Mouse (Mus musculus): Measurements from ENCODE around the gene Slc6a11. TPM values are rescaled to one million over a fixed set of nuclear protein-coding genes. Genes with fewer than 3 reads are reported as not detected.
A peak's percentile ranks its signal among the peaks of the same experiment; 100 is the strongest.

The Slc6a11 gene
- total RNA-seq, 2 experiments from 2014 or later, result not detected

DNA sequence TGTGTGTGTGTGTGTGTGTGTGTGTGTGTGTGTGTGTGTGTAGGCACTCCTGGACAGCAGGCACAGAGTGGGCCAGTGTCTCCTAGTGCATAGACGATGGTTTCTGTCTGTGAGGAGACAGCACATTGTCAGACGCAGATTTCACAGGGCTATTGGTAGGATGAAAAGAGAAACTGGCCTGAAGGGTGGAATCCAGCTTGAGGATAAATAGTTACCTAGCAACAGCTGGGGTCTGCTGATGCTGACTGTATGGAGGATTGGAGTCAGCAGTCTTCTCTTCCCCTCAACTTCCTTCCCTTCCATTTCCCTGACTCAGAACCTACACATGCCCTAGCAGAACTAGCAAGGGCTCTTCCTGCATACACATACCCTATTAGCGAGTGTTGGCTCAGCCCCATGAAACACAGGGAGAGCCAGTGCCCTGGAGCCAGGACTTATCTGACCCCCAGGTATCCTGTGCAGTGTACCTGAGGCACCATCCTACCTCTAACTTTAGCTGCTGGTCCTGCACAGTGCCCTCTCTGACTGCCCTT lies 127.7 kb downstream of the Slc6a11 start:
- no peak for DNase-seq
- intact Hi-C loops (cut with DNase I), result no loop called here

DNA sequence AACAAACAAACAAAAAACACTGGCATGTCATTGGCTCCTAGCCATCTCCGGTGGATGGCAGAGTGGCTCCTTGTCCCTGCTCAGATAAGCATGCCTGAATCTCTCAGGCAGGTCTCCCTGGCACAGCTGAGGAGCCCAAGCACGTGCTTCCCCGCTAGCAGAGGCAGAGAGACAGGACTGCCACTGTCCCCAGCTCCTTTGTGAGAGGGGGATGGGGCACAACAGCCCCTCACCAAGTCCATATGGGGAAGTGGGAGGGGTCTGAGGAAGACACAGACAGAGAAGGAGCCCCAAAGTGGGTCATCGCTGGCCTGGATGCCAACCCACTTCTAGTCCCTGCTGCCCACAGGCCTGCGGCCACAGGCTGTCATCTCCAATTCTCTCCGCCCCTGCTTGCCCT lies 130.6 kb downstream of the Slc6a11 start:
- no peak for DNase-seq

DNA sequence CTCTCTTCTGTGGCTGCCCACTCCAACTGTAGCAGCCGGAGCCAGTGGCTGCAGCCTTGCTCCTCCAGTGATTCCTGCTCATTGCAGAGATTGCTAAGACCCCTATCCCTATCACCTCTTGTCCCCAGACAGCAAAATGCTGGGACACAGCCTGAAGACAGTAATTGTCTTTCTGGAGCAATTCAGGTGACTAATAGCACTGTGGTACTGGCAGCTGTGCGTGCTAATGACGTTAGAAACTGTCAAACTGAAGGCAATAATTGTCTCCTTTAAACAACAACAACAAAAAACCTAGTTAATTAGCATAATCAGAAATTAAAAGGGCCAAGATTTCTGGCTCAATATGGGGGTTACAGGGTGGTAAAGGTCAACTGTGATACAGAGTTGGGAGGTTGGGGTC lies 133.0 kb downstream of the Slc6a11 start:
- intact Hi-C loops (cut with DNase I), result no loop called here
- no peak for DNase-seq

More for the DNA sequence above, 130.6 kb downstream of the Slc6a11 start:
- intact Hi-C loops (cut with DNase I), result no loop called here

DNA sequence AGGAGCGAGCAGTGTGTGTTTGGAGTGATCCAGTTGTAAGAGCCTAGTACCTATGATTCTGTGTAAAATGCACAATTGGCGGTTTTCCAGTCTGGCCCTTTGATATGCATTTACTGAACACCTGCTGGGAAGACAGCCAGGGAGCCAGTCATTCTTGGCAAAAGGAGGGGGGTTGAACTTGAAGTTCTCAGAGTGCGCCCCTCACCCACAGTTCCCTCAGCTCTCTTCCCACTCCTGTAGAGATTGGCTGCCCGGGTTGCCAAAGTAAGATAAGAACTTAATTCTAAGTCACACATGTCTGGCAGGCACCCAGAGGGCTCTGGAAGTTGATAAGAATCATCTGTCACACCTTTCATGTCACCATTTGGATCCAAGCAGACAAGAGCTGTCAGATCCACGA lies 133.4 kb downstream of the Slc6a11 start:
- intact Hi-C loops (cut with DNase I), result no loop called here
- DNase-seq, result no peak

DNA sequence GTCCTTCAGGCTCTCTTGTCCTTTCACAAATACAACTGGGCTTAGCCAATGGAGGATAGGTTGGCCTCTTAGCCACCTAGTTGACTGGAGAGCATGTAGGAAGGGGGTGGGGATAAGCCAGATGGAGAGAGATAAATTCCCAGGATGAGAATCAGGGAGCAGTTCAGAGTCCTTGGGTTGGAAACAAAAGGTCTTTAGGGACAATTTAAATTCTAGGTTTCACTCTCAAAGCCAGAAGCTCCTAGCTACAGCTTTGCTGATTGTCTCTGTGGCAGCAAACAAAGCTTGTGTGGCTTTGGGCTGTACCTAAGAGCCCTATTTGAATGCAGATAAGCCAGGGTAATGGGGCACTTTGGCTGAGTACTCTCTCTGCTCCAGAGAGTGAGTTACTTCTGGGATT lies 135.2 kb downstream of the Slc6a11 start:
- no peak for DNase-seq
- intact Hi-C loops (cut with DNase I), result no loop called here

DNA sequence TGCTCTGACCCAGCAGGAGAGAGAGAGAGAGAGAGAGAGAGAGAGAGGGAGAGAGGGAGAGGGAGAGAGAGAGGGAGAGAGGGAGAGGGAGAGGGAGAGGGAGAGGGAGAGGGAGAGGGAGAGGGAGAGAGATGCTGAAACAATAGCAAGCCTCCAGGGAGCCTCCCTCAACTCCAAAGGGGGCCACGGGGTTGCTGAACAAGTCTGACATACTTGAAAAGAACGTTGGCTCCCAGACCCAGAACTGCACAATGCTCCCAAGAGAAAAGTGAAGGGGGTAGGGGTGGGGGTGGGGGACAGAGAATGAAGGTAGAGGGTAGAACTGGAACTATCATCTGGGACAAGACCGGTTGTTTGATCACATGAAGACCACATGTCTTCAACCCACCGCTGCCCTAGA lies 136.9 kb downstream of the Slc6a11 start:
- intact Hi-C loops (cut with DNase I), result no loop called here
- no peak for DNase-seq

DNA sequence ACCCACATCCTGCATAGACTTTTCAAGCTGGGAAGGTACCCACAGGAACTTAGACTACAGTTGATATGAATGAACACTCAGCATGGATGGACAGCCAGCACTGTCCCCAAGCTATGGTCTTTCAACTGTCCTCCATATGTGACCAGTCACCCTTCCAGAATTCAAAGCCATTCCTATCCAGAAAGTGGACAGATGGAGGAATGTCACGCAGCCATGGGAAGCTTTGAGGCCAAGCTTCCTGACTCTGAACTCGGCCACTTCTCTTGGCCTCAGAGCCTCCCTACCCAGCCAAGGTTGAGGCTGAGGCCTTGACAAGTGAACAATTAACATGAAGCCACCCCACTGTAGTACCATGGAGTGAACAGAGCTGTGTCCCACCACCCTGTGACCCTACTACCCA lies 138.5 kb downstream of the Slc6a11 start:
- intact Hi-C loops (cut with DNase I), result no loop called here
- DNase-seq, result no peak

DNA sequence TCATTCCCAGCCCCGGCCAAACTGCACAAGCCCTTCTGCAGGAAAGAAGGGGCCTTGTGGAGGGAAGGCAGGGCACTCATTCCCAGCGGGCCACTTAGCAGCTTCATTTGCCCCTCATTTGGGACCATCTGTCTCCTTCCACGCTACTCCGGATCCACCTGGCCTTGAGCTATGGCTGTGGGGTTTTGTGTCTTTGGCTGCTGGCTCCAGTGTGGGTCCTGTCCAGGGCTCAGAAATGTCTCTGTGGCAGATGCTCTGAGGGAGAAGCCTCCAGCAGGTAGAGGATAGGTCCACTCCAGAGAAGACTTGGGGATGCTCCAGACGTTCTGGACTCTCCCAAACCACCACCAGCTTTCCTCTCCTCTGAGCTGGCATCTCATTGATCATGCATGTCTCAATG lies 139.8 kb downstream of the Slc6a11 start:
- DNase-seq, result no peak
- intact Hi-C loops (cut with DNase I), result no loop called here

DNA sequence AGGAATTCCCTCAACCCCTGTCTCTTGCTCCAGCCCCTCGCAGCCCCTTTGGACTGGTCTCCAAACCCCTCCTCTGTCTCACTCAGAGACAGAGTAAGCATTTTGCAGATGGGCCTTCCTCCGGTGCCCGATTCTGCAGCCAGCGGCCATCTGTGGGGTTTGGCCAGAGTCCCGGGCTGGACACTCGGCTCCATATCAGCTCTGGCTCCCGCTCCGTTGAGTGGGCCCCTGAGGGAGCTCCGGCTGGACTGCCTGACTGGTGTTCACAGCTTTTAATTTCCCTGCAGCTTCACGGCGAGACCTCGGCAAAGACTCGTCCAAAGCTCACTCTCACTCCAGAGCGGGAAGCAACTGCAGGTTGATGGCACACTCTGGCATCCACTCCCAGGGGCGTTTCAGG lies 141.2 kb downstream of the Slc6a11 start:
- DNase-seq, result peak; percentile 70 to 77
- intact Hi-C loops (cut with DNase I), result no loop called here

DNA sequence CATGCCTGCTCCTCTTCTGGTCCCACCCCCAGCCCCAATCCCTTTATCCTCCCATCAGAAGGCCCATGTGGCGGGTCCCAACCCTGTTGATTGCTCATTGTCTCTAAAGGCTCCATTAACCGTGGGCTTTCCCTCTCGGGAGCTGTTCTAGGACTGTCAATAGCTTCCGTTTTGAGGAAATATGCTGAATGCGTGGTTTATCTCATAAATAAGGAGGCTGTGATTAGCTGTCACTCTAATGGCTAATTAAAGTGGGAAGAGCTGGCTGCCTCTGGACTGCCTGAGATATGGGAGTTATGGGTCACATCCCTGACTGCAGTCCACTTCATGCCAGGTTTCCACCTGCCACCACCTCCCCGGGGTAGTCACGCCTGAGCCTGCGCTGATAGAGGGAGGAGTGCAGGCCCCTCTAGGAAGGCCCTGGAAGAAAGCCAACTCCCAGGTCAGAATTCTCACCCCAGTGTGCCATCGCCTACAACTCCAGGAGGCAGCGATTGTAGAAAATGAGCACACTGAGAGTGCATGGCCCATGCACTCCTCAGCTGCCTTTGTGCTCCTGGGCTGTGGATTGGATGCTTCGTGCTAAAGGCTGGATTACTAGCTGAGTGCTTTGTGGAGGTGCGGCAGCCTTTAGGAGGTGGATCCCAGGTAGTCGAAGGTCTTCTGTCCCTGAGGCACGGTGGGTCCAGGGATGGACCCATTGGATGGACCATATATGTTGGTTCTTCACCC lies 143.1 kb downstream of the Slc6a11 start:
- no peak for DNase-seq
- intact Hi-C loops (cut with DNase I), result no loop called here

DNA sequence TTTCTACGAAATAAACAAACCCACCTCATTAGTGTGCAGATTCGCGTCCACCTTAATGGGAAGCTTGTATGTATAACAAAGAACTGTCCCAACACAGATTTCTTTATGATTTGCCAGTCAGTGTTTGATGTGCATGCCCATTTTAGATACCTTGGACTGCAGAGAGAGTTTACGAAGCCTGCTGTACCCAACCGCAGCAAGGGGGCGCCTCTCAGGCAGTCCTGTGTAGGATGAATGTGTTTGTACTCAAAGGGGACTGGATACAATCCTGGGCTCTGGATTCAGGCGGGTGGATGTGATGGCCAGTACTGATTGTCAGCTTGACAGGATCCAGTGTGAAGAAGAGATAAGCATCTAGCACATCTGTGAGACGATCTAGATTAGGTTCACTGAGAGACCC lies 144.8 kb downstream of the Slc6a11 start:
- intact Hi-C loops (cut with DNase I), result no loop called here

DNA sequence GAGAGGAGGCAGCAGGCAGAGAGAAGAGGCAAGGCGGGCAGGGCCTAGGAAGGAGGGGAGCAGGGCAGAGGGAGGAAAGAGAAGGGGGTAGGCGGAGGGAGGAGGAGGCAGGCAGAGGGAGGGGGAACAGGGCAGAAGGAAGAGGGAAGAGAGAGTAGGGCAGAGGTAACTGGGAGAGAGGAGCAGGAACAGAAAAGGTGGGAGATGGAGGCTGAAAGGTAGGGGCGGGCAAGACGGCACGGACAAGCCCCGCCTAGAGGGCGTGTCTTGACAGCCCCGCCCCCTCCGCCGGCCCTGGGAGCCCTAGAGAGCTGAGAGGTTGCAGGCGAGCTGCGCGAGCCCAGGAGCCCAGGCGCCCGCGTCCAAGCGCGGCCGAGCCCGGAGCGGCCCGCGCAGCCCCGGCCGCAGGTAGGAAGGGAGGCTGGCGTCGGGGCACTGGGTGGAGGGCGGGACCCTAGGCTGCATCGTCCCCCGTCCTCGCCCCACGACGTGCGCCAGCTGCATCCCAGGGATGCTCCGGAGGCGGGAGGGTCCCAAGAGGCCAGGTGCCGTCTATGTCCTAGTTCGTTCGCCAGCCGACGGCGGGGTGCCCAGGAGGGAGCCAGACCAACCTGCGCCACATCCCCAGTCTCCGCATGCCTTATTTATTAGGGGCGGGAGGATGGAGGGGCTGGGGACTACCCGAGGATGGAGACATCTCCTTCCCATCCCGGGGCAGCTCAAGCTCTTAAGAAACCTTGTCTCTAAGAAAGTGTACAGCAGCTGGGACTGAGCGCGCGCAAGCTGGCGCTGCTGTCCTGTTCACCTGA lies 151.6 kb downstream of the Slc6a11 start, which contains the start of gene Slc6a1:
Gene Slc6a1, plus strand, starts transcription at position 167 of the 809 bp plus-strand sequence.
- peak; percentile 44 to 52 for DNase-seq
- intact Hi-C loops (cut with DNase I), result no loop called here

More for the DNA sequence above, 144.8 kb downstream of the Slc6a11 start:
- no peak for DNase-seq

DNA sequence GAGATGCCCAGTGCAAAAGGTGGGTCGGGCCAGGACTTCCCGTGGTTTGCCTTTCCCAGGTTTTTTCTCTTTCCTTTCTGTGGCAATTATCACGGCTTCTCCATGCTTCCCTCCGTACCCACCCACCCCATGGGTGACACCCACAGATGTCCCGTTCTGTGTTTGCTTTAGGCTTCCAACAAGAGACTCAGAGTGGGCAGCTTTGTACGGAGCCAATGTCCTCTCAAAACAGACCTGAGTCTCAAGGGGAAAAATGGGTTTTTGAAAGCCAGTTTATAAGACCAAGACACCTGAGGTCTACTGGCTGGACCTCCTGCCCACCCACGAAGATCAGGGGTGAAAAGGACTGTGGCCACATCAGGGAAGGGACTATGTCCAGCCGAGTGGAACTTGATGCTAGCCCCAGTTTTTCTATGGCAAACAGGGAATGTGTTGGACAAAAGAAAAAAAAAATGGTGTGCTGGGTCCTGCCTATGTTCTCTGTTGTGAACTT lies 152.3 kb downstream of the Slc6a11 start:
- intact Hi-C loops (cut with DNase I), result no loop called here
- DNase-seq, result no peak

DNA sequence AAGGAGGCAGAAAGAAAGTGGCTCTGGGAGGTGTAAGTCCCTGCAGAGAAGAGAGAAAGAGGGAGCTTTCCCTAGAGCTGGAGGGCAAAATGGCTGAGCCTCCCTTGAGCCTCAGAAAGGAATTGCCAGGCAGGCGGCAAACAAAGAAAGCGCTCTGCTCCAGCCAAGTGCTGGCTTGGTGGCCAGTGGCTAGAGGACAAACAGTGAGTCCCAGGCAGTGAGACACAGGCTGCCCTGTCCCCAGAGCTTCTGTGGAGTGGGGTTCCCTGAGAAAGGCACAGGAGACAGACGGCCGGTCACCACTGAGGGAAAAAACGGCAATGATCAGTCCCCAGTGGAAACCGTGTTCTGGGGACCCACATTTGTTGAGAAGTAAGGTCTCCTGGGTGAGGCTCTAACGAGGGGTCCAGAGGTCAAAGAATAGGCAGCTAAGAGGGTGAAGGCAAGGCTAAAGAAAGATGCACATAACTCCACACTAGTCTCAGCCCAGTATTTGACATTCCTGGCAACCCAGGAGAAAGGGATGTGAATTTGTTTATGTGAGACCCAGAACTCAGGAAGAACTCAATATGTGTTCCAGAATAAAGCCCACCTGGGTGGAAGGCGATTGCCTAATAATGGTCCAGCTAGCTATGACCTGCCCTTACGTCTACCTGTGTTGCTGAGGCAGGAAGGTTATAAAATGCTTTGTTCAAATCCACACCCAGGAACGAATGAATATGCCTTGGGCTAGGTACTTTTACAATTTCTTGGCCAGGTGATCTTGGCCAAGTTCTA lies 153.1 kb downstream of the Slc6a11 start:
- intact Hi-C loops (cut with DNase I), result no loop called here

DNA sequence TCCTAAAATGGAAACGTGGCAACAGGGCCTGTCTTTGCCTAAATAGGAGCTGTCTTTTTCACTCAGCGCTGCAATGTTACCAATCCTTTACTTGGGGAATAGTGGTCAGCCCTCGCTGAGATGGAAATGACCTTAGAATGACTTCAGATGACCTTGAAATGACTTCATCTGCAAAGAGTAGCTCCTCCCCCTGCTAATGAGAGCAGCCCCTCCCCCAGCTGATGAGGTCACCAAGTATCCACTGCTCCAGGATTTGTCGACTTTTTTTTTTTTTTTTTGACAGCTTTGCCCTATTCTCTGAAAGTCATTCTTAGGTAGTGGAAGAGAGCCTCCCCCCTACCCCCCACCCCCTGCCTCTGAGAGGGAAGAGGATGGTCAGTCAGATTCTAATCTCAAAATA lies 154.4 kb downstream of the Slc6a11 start:
- no peak for DNase-seq
- intact Hi-C loops (cut with DNase I), result no loop called here

More for the DNA sequence above, 153.1 kb downstream of the Slc6a11 start:
- no peak for DNase-seq

DNA sequence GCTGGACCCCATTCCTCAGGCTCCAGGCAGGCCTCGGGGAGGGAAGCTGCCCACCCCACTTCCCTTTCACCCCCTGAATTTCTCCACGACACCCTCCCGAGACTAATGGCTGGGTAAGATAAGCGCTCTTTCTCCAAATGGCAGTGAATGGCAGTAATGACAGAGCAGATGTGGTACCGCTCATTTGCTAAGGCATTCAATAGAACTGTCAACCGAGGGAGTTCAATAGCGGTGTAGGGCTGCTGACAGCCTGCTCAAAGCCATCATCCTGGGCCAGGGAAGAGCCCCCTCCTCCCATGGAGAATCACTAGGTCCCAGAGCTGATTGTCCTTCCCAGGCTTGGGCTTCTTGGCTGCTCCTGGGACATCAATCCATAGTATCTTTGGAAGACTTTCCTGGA lies 158.1 kb downstream of the Slc6a11 start:
- intact Hi-C loops (cut with DNase I), result no loop called here

DNA sequence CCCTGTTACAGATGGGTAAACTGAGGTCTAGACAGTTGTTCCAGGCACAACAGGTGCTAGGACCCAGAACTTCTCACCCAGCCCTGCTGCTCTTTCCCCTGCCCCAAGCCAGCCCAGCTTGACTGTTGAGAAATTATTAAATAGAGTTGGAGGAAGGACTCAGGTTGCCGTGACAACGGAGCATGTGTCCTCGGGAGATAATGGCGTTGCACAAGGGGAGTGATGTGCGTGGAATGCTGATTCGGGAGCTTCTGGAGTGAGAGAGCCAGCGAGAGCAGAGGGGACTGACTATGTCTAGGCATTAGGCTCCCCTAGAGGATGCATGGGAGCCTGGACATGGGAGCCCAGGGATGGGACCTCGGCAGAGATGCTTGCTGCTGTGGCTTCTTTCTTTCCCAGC lies 159.1 kb downstream of the Slc6a11 start:
- no peak for DNase-seq
- intact Hi-C loops (cut with DNase I), result no loop called here

More for the DNA sequence above, 158.1 kb downstream of the Slc6a11 start:
- DNase-seq, result no peak

DNA sequence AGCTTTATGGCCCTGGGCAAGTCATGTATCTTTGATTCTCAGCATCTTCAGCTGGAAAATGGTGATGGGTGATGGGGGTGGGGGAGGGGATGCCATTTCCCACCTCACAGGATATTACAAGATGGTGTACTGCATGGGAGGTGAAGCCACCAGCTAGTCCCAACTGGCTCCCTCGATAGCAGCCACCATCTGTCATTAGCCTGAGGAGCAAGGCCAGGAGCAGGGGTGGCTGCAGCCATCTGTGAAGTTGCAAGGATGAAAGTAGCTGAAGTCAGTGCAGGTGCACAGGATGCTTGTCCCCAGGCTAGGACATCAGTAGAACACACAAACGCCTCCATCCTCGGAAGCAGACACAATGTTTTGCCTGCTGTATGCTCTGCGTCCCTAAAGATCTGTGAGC lies 159.9 kb downstream of the Slc6a11 start:
- DNase-seq, result no peak
- intact Hi-C loops (cut with DNase I), result no loop called here

DNA sequence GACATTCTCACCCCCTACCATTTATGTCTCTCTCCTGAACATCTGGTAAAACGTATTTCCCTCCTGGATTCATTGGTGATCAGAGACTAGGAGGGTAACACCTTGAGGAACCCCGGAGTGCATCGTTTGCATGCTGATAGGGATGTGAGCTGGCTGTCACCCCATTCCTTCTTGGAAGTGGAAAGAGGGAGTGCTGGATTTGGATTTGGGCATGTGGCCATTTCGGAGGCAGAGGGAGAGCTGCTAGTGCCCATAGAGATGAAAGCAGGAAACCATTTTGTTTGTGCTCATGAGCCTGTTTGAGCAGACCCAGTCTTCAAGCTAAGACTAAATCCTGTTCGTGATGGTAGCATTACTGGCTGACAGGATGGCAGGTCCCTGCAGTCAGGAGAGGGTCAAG lies 160.4 kb downstream of the Slc6a11 start:
- intact Hi-C loops (cut with DNase I), result no loop called here

DNA sequence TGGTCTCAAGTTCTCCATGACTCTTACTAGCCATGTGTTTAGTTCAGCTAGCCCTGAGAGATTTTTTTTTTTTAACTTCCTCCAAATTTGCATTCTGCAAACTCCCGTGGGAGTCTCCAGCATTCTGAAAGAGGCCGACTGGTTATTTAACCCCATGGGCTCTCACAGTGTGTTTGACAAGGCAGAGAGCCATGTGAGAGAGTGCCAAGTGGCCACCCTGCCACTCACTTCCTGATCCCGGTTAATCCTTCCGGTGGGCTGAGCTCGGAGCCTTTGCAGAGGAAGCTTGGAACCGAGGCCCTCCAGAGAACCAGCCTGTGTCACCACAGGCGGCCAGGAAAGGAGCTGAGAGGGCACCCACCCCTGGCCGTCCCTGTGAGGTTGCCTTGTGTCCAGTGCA lies 162.5 kb downstream of the Slc6a11 start:
- intact Hi-C loops (cut with DNase I), result no loop called here
- DNase-seq, result peak in 1 of 2 experiments; percentile 4

More for the DNA sequence above, 160.4 kb downstream of the Slc6a11 start:
- DNase-seq, result no peak

DNA sequence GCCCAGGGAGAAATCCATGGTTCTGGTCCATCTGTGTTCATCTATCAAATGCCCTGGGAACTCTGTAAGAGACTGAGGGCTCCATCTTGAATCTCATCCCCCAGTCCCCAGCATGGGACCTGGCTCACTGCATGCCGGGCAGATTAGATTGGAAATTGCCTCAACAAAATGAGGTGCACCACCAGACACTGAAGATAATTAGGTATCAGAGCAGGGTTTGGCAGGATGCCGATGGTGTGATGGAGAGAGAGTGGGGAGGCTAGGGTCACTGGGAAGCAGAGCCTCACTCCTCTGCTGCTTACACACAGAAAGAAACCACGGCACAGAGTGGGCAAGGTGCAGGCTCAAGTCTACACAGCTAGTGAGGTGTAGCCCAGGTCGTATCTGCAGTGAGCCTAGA lies 164.0 kb downstream of the Slc6a11 start:
- intact Hi-C loops (cut with DNase I), result no loop called here
- no peak for DNase-seq

Data from heart, postnatal 14 days (tissue).